Mouse (Mus musculus) limb, embryonic 14.5 days (tissue): ENCODE measurements around the gene Trim69. TPM values are rescaled to one million over a fixed set of nuclear protein-coding genes. Genes with fewer than 3 reads are reported as not detected.

Experiments
- ATAC-seq: fragments of 200-750 bp; cut with Nextera tagmentation; 2 replicates; pipeline ENCODE4 v1.8.0; 2017; ENCODE audit warnings: low read depth, moderate number of reproducible peaks, moderate TSS enrichment; ENCODE audit not compliant: low FRiP score
- DNase-seq: peaks from one replicate; pipeline ENCODE4 v3.0.0-alpha.2; 2015; ENCODE audit warnings: low spot score
- H3K27ac ChIP-seq: fragments of 300-500 bp; sonication (generic); replicated peaks from 2 replicates; pipeline ENCODE4 v1.5.1; 2014; ENCODE audit warnings: low read depth, mild to moderate bottlenecking, low read length, moderate library complexity, mixed read lengths
- H3K27me3 ChIP-seq: fragments of 300-500 bp; sonication (generic); 2 replicates; pipeline ENCODE4 v1.6.1; 2014; ENCODE audit warnings: low read length, mixed read lengths; ENCODE audit not compliant: control insufficient read depth, insufficient read depth
- H3K36me3 ChIP-seq: fragments of 300-500 bp; sonication (generic); 2 replicates; pipeline ENCODE4 v1.6.1; 2014; ENCODE audit warnings: mild to moderate bottlenecking, low read length, moderate library complexity, mixed read lengths; ENCODE audit not compliant: control insufficient read depth, insufficient read depth
- H3K4me1 ChIP-seq: fragments of 300-500 bp; sonication (generic); 2 replicates; pipeline ENCODE4 v1.6.1; 2014; ENCODE audit warnings: antibody characterized with exemption, low read length, mixed read lengths; ENCODE audit not compliant: control insufficient read depth, insufficient read depth
- H3K4me2 ChIP-seq: fragments of 300-500 bp; sonication (generic); replicated peaks from 2 replicates; pipeline ENCODE4 v1.6.1; 2014; ENCODE audit warnings: low read depth, mild to moderate bottlenecking, low read length, moderate library complexity; ENCODE audit not compliant: severe bottlenecking
- H3K4me3 ChIP-seq: fragments of 300-500 bp; sonication (generic); replicated peaks from 2 replicates; pipeline ENCODE4 v1.5.1; 2014; ENCODE audit warnings: low read length
- H3K9ac ChIP-seq: fragments of 300-500 bp; sonication (generic); 2 replicates; pipeline ENCODE4 v1.6.1; 2014; ENCODE audit warnings: mild to moderate bottlenecking, low read depth, low read length, moderate library complexity; ENCODE audit not compliant: severe bottlenecking
- H3K9me3 ChIP-seq: fragments of 300-500 bp; sonication (generic); 2 replicates; pipeline ENCODE4 v1.6.1; 2016; ENCODE audit warnings: low read length; ENCODE audit not compliant: control insufficient read depth
- POLR2A ChIP-seq: fragments of 200-500 bp; IDR thresholded peaks from 2 replicates; pipeline ENCODE4 v1.8.0; 2012; ENCODE audit warnings: inconsistent platforms, mild to moderate bottlenecking, moderate library complexity, borderline replicate concordance; ENCODE audit not compliant: insufficient read depth, insufficient read length; ENCODE audit errors: extremely low read depth
- WGBS: fragments of 180-500 bp; shearing (Covaris S2); extraction: QIAGEN DNeasy Blood & Tissue Kit; methylation state at CpG from one replicate; pipeline ENCODE4 v1.1.7; 2014; 5-methylcytosine and 5-hydroxymethylcytosine counted together
- polyA plus RNA-seq, 2 experiments: library from polyadenylated mRNA; depleted of rRNA in 1 of 2; stranded (reverse) in 1 of 2; unstranded in 1 of 2; fragments of >200 nt; fragmentation: Nextera tagmentation in 1 of 2; extraction: Ambion mirVana in 1 of 2; gene quantifications; 2 replicates each; pipeline versions ENCODE4 v1.2.1 to v1.2.3; 2012 to 2014

Gene Trim69
- polyA plus RNA-seq, 2 experiments: 0.08 TPM; not detected in 1

GRCm38 (mm10) chr2:122127635-122128034, 32.9 kb upstream of the Trim69 start:
- Histone ChIP-seq H3K4me2 (no peak overlapping the region), H3K9me3 (no peaks in the 10 kb centered on the region), H3K27me3 (no peaks in the 10 kb centered on the region), H3K4me1 (no peaks in the 10 kb centered on the region), H3K36me3 (no peaks in the 10 kb centered on the region), H3K4me3 (no peak overlapping the region), H3K27ac (no peak overlapping the region), H3K9ac (no peak overlapping the region)
- DNase-seq (no peak), ATAC-seq (no peak)
- no peak for TF ChIP-seq POLR2A
- WGBS: 89% methylated on average over 4 of the region's 4 CpGs

- DNase-seq: no peak
- no peaks in the 10 kb centered on the region for H3K9me3 ChIP-seq
- WGBS: 90% methylated on average over 2 of the region's 2 CpGs
These were observed 28.4 kb upstream of the Trim69 start for GRCm38 (mm10) chr2:122132078-122132477.

GRCm38 (mm10) chr2:122132618-122133017, 27.9 kb upstream of the Trim69 start:
- no peak for DNase-seq
- Histone ChIP-seq H3K4me2 (no peak overlapping the region), H3K9me3 (no peaks in the 10 kb centered on the region), H3K36me3 (no peaks in the 10 kb centered on the region), H3K4me3 (no peak overlapping the region), H3K27me3 (no peaks in the 10 kb centered on the region), H3K9ac (no peak overlapping the region), H3K27ac (no peak overlapping the region), H3K4me1 (no peaks in the 10 kb centered on the region)
- no peak for TF ChIP-seq POLR2A
- ATAC-seq: no peak
- WGBS: 88% methylated on average over 2 of the region's 2 CpGs

More at GRCm38 (mm10) chr2:122132078-122132477, 28.4 kb upstream of the Trim69 start:
- no peak for ATAC-seq
- no peak overlapping the region for H3K9ac ChIP-seq
- no peak overlapping the region for H3K4me2 ChIP-seq
- no peak overlapping the region for H3K27ac ChIP-seq
- no peak overlapping the region for H3K4me3 ChIP-seq
- H3K4me1 ChIP-seq: no peaks in the 10 kb centered on the region
- no peaks in the 10 kb centered on the region for H3K36me3 ChIP-seq
- H3K27me3 ChIP-seq: no peaks in the 10 kb centered on the region
- TF ChIP-seq POLR2A: no peak

- no peak overlapping the region for H3K27ac ChIP-seq
- ATAC-seq (no peak), DNase-seq (no peak)
- no peaks in the 10 kb centered on the region for H3K27me3 ChIP-seq
- no peaks in the 10 kb centered on the region for H3K4me1 ChIP-seq
- H3K4me3 ChIP-seq: no peak overlapping the region
- no peaks in the 10 kb centered on the region for H3K9me3 ChIP-seq
- H3K36me3 ChIP-seq: no peaks in the 10 kb centered on the region
- no peak overlapping the region for H3K9ac ChIP-seq
- 62% methylated on average over 5 of the region's 5 CpGs for WGBS
- no peak for TF ChIP-seq POLR2A
- H3K4me2 ChIP-seq: no peak overlapping the region
These were observed 22.5 kb upstream of the Trim69 start for GRCm38 (mm10) chr2:122137839-122138465.

- H3K4me2 ChIP-seq: no peak overlapping the region
- TF ChIP-seq POLR2A: no peak
- no peak overlapping the region for H3K4me3 ChIP-seq
- 52% methylated on average over 2 of the region's 2 CpGs for WGBS
- no peaks in the 10 kb centered on the region for H3K27me3 ChIP-seq
- H3K4me1 ChIP-seq: no peaks in the 10 kb centered on the region
- H3K9ac ChIP-seq: no peak overlapping the region
- H3K36me3 ChIP-seq: no peaks in the 10 kb centered on the region
- DNase-seq (no peak), ATAC-seq (no peak)
- H3K9me3 ChIP-seq: no peaks in the 10 kb centered on the region
- no peak overlapping the region for H3K27ac ChIP-seq
These were observed 19.7 kb upstream of the Trim69 start for GRCm38 (mm10) chr2:122140815-122141214.
